Mouse (Mus musculus) urinary bladder, postnatal 14 days (tissue): ENCODE results near the gene Ndnf.

Experiments
- DNase-seq: peaks from one replicate; pipeline ENCODE4 v3.0.0; 2021; ENCODE audit warnings: low spot score

The Ndnf gene

GRCm38 (mm10) chr6:65758214-65758613 is 86.8 kb downstream of the Ndnf start:
- no peak for DNase-seq

- DNase-seq = no peak
Measured at GRCm38 (mm10) chr6:65759174-65759573, 87.8 kb downstream of the Ndnf start.

- DNase-seq = no peak
Measured at GRCm38 (mm10) chr6:65760073-65760472, 88.7 kb downstream of the Ndnf start.
